ENCODE assay signal across 31 mouse cellular contexts in the genomic region with DNA sequence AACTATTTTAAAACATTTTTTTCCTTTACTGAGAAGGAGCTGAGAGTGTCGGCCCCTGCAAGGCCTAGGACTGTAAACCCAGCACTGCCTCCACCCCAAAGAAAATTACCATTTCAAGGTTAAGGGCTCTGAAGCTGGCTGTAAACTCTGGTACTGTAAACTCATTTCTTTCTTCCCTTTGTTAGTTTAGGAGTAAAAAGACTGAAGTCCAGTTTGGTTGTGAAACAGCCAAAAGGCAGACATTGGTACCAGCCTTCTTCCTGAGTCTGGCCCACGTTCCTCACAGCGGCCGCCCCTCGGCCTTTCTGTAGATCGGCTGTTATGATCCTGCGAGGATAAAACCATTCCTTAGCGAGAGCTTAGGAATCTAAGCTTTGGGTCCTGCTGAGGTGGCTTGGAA. TPM values are rescaled to one million over a fixed set of nuclear protein-coding genes. Genes with fewer than 3 reads are reported as not detected.
"Had no signal": no experiment of that assay in that cellular context is flagged by ENCODE, and none has a peak within 500 bp of the region (broad histone marks: within the 10 kb centered on the region; RNA-seq: fewer than 3 reads in every experiment).

No protein-coding gene starts in this region.

- ATAC-seq: hindbrain, postnatal 0 days had no signal

- H3K4me2 ChIP-seq: heart, embryonic 11.5 days; heart, embryonic 13.5 days; heart, embryonic 15.5 days; hindbrain, embryonic 13.5 days; hindbrain, embryonic 15.5 days; limb, embryonic 12.5 days; liver, embryonic 11.5 days; liver, embryonic 13.5 days; liver, embryonic 15.5 days had no signal

- H3K36me3 ChIP-seq: hindbrain, embryonic 15.5 days had no signal

- H3K9ac ChIP-seq: heart, embryonic 13.5 days; heart, embryonic 15.5 days; hindbrain, embryonic 13.5 days; hindbrain, embryonic 15.5 days; limb, embryonic 12.5 days; liver, embryonic 13.5 days; liver, embryonic 15.5 days had no signal

- H3K27me3 ChIP-seq: heart, embryonic 13.5 days; heart, embryonic 15.5 days; hindbrain, embryonic 13.5 days; hindbrain, embryonic 15.5 days; limb, embryonic 12.5 days; liver, embryonic 13.5 days; liver, embryonic 15.5 days had no signal

- H3K27ac ChIP-seq: heart, adult 2 months; heart, embryonic 13.5 days; heart, embryonic 15.5 days; hindbrain, embryonic 13.5 days; hindbrain, embryonic 15.5 days; hindbrain, postnatal 0 days; left cerebral cortex, adult 2 months; limb, embryonic 10.5 days; limb, embryonic 12.5 days; liver, embryonic 13.5 days; liver, embryonic 15.5 days had no signal

- H3K9me3 ChIP-seq: heart, embryonic 13.5 days; heart, embryonic 15.5 days; hindbrain, embryonic 13.5 days; hindbrain, embryonic 15.5 days; limb, embryonic 10.5 days; limb, embryonic 12.5 days; liver, embryonic 13.5 days; liver, embryonic 15.5 days had no signal

- H3K4me3 ChIP-seq: heart, adult 2 months; heart, embryonic 13.5 days; heart, embryonic 15.5 days; hindbrain, embryonic 13.5 days; hindbrain, embryonic 15.5 days; left cerebral cortex, adult 2 months; limb, embryonic 10.5 days; limb, embryonic 12.5 days; liver, embryonic 13.5 days; liver, embryonic 15.5 days had no signal

- DNase-seq: gastrocnemius, postnatal 14 days; gastrocnemius, postnatal 36 days; heart, adult 2 months; heart, postnatal 14 days; heart, postnatal 36 days; kidney, adult 18-20 months; kidney, adult 8-10 months; kidney, postnatal 10 days; kidney, postnatal 25 days; kidney, postnatal 4 days; layer of hippocampus, adult 9-11 months; liver, embryonic 13.5 days had no signal

RNA-seq across cellular contexts. Expression of gene Gm10401, which starts 16.4 kb away (rescaled TPM):
- total RNA-seq: gastrocnemius, adult 18-20 months; gastrocnemius, adult 8-10 months; gastrocnemius, postnatal 14 days; gastrocnemius, postnatal 36 days; heart, adult 2 months; heart, postnatal 14 days; heart, postnatal 36 days; hematopoietic stem cell, adult 5-6 weeks; hindbrain, postnatal 0 days; layer of hippocampus, adult 18-20 months; layer of hippocampus, adult 8-10 months; layer of hippocampus, postnatal 14 days; left cerebral cortex, adult 2 months; left cerebral cortex, postnatal 14 days; left cerebral cortex, postnatal 36 days had no signal
- polyA plus RNA-seq: heart, adult 2 months had no signal
